Mouse (Mus musculus): ENCODE results near the gene Zfp141. TPM values are rescaled to one million over a fixed set of nuclear protein-coding genes. Genes with fewer than 3 reads are reported as not detected.

The Zfp141 gene
- polyA plus RNA-seq, 1 experiment from 2014 or later, result 19.7 TPM

DNA sequence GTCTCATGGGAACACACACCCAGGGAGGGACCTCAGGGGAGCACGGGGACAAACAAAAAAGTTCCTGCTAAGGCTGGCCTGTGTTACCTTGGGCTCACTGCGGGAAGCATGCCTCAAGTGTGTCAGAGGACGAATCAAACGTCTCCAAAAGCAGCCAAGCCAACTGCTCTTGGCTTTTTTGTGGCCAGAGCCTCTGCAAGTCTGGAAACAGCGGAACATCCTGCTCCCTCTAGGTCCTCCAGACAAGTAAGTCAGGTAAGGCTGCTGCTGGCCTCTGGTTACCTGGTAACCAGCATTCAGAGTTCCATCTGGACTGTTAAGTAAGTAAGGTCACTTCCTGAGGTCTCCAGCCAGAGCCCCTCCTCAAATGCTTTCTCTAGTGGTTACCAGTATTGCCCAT lies 57.7 kb downstream of the Zfp141 start, which contains the start of gene 4933421I07Rik:
4933421I07Rik (minus strand) TSS at position 271 of the 400 bp plus-strand sequence.
- H3K9me3 ChIP-seq (ENCODE audit: control insufficient read depth, low read length), result peaks cover 26% of the 10 kb centered on the region; the same call in 1 of the 2 replicates
- no peak within 1 kb of the TSS for H3K27ac ChIP-seq (ENCODE audit: low read length)
- no peaks in the 10 kb centered on the region for H3K36me3 ChIP-seq (ENCODE audit: control insufficient read depth, insufficient read depth)
- no peak within 1 kb of the TSS for H3K4me3 ChIP-seq (replicated peaks; ENCODE audit: low read length)
- H3K27me3 ChIP-seq (replicated peaks; ENCODE audit: control insufficient read depth, insufficient read depth, low read length), result no peaks in the 10 kb centered on the region
- no peak for ATAC-seq
- H3K4me2 ChIP-seq (ENCODE audit: low read length), result no peak within 1 kb of the TSS
- H3K9ac ChIP-seq (replicated peaks; ENCODE audit: low read depth, low read length), result no peak within 1 kb of the TSS
- 75% methylated on average over 5 of the region's 5 CpGs for WGBS
- no peaks in the 10 kb centered on the region for H3K4me1 ChIP-seq (replicated peaks; ENCODE audit: control insufficient read depth, insufficient read depth, low read length)

DNA sequence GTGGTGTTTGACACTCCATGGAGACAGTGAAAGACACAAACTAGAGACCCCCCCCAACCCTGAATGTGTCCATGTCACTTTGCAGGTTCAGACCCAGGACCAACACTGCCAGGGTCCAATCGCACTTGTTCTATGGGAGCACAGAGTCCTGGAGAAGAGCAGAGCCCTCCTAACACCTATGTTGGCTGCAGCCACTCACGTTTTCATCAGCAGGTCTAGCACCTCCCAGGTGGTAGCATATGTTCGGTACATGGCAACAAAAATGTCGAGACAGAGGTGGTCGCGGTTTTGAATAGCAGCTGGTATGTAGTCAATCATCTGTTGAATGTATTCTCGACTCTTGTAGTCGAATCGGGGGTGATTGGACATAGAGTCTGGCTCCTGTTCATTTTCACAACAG lies 58.2 kb downstream of the Zfp141 start:
- Histone ChIP-seq H3K4me2 (ENCODE audit: low read length) (no peak overlapping the region), H3K9ac (replicated peaks; ENCODE audit: low read depth, low read length) (no peak overlapping the region), H3K27me3 (replicated peaks; ENCODE audit: control insufficient read depth, insufficient read depth, low read length) (no peaks in the 10 kb centered on the region), H3K4me1 (replicated peaks; ENCODE audit: control insufficient read depth, insufficient read depth, low read length) (no peaks in the 10 kb centered on the region), H3K9me3 (ENCODE audit: control insufficient read depth, low read length) (peaks cover 26% of the 10 kb centered on the region; the same call in 1 of the 2 replicates), H3K4me3 (replicated peaks; ENCODE audit: low read length) (no peak overlapping the region), H3K27ac (ENCODE audit: low read length) (no peak overlapping the region), H3K36me3 (ENCODE audit: control insufficient read depth, insufficient read depth) (no peaks in the 10 kb centered on the region)
- ATAC-seq, result no peak
- 86% methylated on average over 9 of the region's 9 CpGs for WGBS

Other genes with a start within 250 kb of the Zfp141 start
- not detected in 2 replicates for gene Vmn2r61, start 245.7 kb downstream of the Zfp141 start, polyA plus RNA-seq (2015; fragmentation: Nextera tagmentation; extraction: Ambion mirVana)
- not detected in 2 replicates for gene 4933421I07Rik, start 57.6 kb downstream of the Zfp141 start, polyA plus RNA-seq (2015; fragmentation: Nextera tagmentation; extraction: Ambion mirVana)
- gene Gm21028, start 72.8 kb upstream of the Zfp141 start, polyA plus RNA-seq (2015; fragmentation: Nextera tagmentation; extraction: Ambion mirVana), result not detected in 2 replicates
- gene Zfp977, start 86.8 kb upstream of the Zfp141 start, polyA plus RNA-seq (2015; fragmentation: Nextera tagmentation; extraction: Ambion mirVana), result 0.91 and 1.4 TPM in 2 replicates
- 3.7 and 4.1 TPM in 2 replicates for gene Zfp976, start 136.8 kb upstream of the Zfp141 start, polyA plus RNA-seq (2015; fragmentation: Nextera tagmentation; extraction: Ambion mirVana)
- gene Zfp975, start 187.0 kb upstream of the Zfp141 start, polyA plus RNA-seq (2015; fragmentation: Nextera tagmentation; extraction: Ambion mirVana), result 6.8 and 7.9 TPM in 2 replicates
- gene Gm17067, start 221.3 kb upstream of the Zfp141 start, polyA plus RNA-seq (2015; fragmentation: Nextera tagmentation; extraction: Ambion mirVana), result not detected in 2 replicates